Mouse (Mus musculus): ENCODE data around the gene Adap1. TPM values are rescaled to one million over a fixed set of nuclear protein-coding genes. Genes with fewer than 3 reads are reported as not detected.

Adap1 gene
- total RNA-seq, 2 experiments from 2014 or later = 360 to 394 TPM

- intact Hi-C loops (cut with DNase I) = no loop called here
- DNase-seq (ENCODE audit: low spot score in 2 of 2) = no peak
Observed at GRCm38 (mm10) chr5:139297092-139297491, 28.3 kb downstream of the Adap1 start.

- DNase-seq (ENCODE audit: low spot score in 2 of 2) = no peak
- intact Hi-C loops (cut with DNase I) = no loop called here
Observed at GRCm38 (mm10) chr5:139294089-139294488, 31.3 kb downstream of the Adap1 start.

DNA sequence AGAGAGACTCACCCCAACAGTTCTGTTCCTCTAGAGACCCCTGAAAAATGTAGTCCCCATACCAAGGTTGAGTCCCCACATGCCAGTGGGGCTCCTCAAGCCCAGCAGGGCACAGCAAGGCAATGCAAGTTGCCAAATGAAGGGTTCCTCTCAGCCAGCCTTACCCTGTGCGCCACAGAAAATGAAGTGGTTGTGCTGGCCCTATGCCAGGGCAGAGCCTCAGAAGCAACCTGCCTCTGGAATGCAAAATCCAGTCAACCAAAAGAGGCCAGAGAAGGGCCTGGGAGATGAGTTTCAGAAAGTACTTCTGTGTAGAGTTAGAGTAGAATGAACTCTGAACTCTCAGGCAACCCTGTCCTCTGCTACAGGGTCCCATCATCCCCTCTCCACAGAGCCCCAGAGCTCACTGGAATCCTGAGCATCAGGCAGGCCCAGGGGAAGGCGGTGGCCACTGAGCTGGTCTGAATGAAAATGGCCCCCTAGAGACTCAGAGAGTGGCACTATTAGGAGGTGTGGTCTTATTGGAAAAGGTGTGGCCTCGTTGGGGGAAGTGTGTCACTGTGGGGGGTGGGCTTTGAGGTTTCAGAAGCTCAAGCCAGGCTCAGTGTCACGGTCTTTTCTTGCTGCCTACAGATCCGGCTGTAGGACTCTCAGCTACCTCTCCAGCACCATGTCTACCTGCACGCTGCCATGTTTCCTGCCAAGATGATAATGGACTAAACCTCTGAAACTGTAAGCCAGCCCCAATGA lies 33.4 kb downstream of the Adap1 start:
- no peak for DNase-seq (ENCODE audit: low spot score in 2 of 2)
- intact Hi-C loops (cut with DNase I) = no loop called here

GRCm38 (mm10) chr5:139290467-139291259 lies 34.8 kb downstream of the Adap1 start:
- intact Hi-C loops (cut with DNase I) = no loop called here
- DNase-seq (ENCODE audit: low spot score in 2 of 2) = no peak

DNA sequence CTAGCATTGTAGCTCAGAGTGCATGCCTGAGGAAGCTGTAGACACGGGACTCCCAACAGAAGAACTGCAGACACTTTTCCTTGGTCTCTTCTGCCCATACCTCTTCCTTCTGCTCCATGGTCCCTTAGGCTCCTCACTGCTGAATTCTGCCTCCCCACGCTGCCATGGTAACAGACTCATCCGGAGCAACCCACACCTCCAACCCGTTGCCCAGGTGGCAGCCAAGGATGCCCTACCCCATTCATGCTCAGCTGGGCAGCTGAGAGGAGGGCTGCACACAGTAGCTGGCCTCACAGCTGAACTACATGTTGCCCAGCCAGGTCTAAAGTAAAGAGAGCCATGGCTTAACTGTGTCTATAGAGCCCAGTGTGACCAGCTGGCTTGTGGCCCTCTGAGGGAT lies 36.8 kb downstream of the Adap1 start:
- intact Hi-C loops (cut with DNase I) = no loop called here

GRCm38 (mm10) chr5:139287787-139288186 lies 37.6 kb downstream of the Adap1 start:
- intact Hi-C loops (cut with DNase I) = no loop called here
- no peak for DNase-seq (ENCODE audit: low spot score in 2 of 2)

More for the DNA sequence above, 36.8 kb downstream of the Adap1 start:
- DNase-seq (ENCODE audit: low spot score in 2 of 2) = no peak

GRCm38 (mm10) chr5:139287099-139287498 lies 38.3 kb downstream of the Adap1 start:
- intact Hi-C loops (cut with DNase I) = no loop called here
- no peak for DNase-seq (ENCODE audit: low spot score in 2 of 2)

- intact Hi-C loops (cut with DNase I) = no loop called here
Observed at GRCm38 (mm10) chr5:139286142-139286941, 39.1 kb downstream of the Adap1 start.

GRCm38 (mm10) chr5:139285383-139286067 lies 39.9 kb downstream of the Adap1 start:
- intact Hi-C loops (cut with DNase I) = no loop called here
- no peak for DNase-seq (ENCODE audit: low spot score in 2 of 2)

More at GRCm38 (mm10) chr5:139286142-139286941, 39.1 kb downstream of the Adap1 start:
- DNase-seq (ENCODE audit: low spot score in 2 of 2) = no peak

- intact Hi-C loops (cut with DNase I) = loop anchor here (2.0 to 5.0 kb wide), 2 partner anchors 41 to 184 kb away; partner anchors contain the start of gene Adap1
- DNase-seq (ENCODE audit: low spot score in 2 of 2) = no peak
Observed at GRCm38 (mm10) chr5:139283460-139284180, 41.8 kb downstream of the Adap1 start.

GRCm38 (mm10) chr5:139282191-139282590 lies 43.2 kb downstream of the Adap1 start:
- intact Hi-C loops (cut with DNase I) = loop anchor here (2.0 to 5.0 kb wide), 2 partner anchors 43 to 185 kb away; partner anchors contain the start of gene Adap1
- peak; percentile 85 to 89 for DNase-seq (ENCODE audit: low spot score in 2 of 2)

DNA sequence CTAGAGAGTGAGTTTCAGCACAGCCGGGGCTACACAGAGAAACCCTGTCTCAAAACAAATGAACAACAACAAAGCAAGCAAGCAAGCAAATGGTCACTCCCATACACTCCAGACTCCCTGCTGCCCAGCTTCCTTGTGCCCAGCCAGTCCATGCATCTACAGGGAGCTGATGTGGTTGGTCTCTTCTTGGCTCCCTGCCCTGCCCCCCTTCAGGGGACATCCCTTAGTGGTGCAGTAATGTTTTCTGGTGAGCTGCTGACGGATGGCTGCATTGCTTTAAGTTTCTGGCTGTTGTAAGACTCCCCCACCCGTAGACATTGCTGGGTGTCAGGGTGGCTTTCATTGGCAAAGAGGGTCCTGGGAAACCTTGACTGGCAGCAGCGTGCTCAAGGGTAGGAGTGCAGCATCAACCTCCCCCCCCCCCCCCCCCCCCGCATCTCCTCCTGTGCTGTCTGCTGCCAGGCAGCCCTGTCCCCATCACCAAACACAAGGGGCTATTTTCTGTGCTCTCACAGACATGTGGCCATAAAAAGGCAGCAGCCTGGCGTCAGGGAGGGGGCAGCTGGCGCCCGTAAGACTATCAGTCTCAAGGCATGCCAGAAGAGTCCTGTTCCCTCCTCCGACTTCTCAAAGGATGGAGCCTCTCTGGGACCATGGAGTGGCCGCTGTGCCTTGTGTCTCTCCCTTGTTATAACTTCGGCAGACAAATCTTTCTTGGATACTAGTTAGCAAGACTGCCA lies 43.9 kb downstream of the Adap1 start:
- DNase-seq (ENCODE audit: low spot score in 2 of 2) = no peak
- intact Hi-C loops (cut with DNase I) = loop anchor here (2.0 to 5.0 kb wide), 2 partner anchors 43 to 186 kb away; partner anchors contain the start of gene Adap1

- DNase-seq (ENCODE audit: low spot score in 2 of 2) = peak; percentile 73 to 91
- intact Hi-C loops (cut with DNase I) = no loop called here
Observed at GRCm38 (mm10) chr5:139277287-139277686, 48.1 kb downstream of the Adap1 start.

DNA sequence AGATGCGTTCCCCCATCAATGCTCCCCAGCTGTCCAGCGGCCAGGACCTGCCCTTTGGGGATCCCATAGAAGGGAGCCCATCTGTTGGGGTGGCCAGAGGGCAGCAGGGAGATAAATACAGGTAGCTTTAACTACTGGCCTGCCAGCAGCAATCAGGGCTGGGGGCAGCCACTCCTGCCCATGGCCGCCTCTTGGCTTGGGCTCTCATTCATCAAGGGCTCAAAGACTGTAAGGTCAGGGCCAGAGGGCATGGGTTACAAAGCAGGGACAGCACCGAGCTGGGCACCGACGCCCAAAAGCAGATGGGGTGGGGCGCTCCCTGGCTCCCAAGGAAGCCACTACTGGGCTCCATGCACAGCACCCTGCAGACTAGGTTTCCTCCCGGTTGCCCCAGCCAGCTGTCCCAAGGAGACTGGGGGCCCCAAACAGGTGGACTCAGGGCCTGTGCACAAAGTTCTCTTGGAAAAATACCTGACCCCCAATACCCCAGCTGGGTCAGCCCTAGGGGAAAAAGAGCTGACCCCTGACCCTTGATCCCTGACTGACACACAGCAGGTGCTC lies 53.3 kb downstream of the Adap1 start:
- intact Hi-C loops (cut with DNase I) = no loop called here
- no peak for DNase-seq (ENCODE audit: low spot score in 2 of 2)

- intact Hi-C loops (cut with DNase I) = no loop called here
- no peak for DNase-seq (ENCODE audit: low spot score in 2 of 2)
Observed at GRCm38 (mm10) chr5:139270806-139271521, 54.5 kb downstream of the Adap1 start.

DNA sequence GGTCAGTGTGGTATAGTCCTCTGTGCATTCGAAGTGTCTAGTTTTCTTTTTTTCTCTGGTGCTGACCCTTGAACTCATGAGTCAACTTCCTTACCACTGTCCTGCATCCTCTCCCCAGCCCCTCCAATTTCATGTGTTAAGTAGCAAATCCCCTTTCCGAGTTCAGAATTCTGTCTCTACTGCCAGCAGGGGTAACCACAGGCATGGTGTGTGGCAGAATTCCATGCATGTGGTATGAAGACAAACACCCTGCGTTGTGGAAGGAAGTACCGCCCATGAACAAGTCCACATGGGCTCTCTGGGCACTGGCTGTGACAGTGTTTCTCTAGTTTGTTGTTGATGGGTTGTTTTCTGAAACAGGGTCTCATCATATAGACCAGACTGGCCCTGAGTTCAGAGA lies 57.8 kb downstream of the Adap1 start:
- no peak for DNase-seq (ENCODE audit: low spot score in 2 of 2)
- intact Hi-C loops (cut with DNase I) = no loop called here

GRCm38 (mm10) chr5:139261403-139261802 lies 64.0 kb downstream of the Adap1 start:
- DNase-seq (ENCODE audit: low spot score in 2 of 2) = no peak
- intact Hi-C loops (cut with DNase I) = no loop called here

All from left cerebral cortex, postnatal 14 days (tissue).